Mouse (Mus musculus) ES-Bruce4 (cell line): Measurements from ENCODE around the gene Slc25a33.

Source experiments
- CTCF ChIP-seq: IDR thresholded peaks from one replicate; pipeline ENCODE4 v1.8.1; 2011; ENCODE audit warnings: low read depth, low read length
- EP300 ChIP-seq: IDR thresholded peaks from 2 replicates; pipeline ENCODE4 v1.6.1; 2011; ENCODE audit warnings: low read depth, low read length; ENCODE audit not compliant: insufficient read depth
- POLR2A ChIP-seq: IDR thresholded peaks from one replicate; pipeline ENCODE4 v1.8.1; 2011; ENCODE audit warnings: low read length; ENCODE audit not compliant: insufficient read depth

GRCm38 (mm10) chr4:149750671-149751070 is 23.4 kb downstream of the Slc25a33 start:
- no peak for TF ChIP-seq CTCF
- TF ChIP-seq POLR2A, result no peak
- no peak for TF ChIP-seq EP300
